In genomic region chr9:112722501-112722900, GRCm38 (mm10) we compare ENCODE assay signal across 23 mouse cellular contexts.
DNase-seq lines count a peak whose midpoint lies in the region; ATAC-seq and TF ChIP-seq lines count a peak whose summit lies in the region.
"Had no signal": no experiment of that assay in that cellular context is flagged by ENCODE, and none has a peak within 500 bp of the region (broad histone marks: within the 10 kb centered on the region; RNA-seq: fewer than 3 reads in every experiment).

No protein-coding gene starts in this region.

- H3K4me3 ChIP-seq in hindbrain, postnatal 0 days (ENCODE audit: low read length): no peak overlapping the region
- no peak overlapping the region for H3K4me3 ChIP-seq in hindbrain, embryonic 12.5 days
- H3K4me3 ChIP-seq: embryonic facial prominence, embryonic 15.5 days; hindbrain, embryonic 10.5 days; kidney, embryonic 15.5 days; liver, embryonic 15.5 days; lung, embryonic 15.5 days; megakaryocyte, embryonic 14.5 days; midbrain, embryonic 13.5 days; neural tube, embryonic 12.5 days had no signal

- H3K27ac ChIP-seq in hindbrain, postnatal 0 days: peak overlapping the region; percentile 59; the same call in 1 of the 2 replicates
- no peak overlapping the region for H3K27ac ChIP-seq in hindbrain, embryonic 12.5 days
- H3K27ac ChIP-seq: embryonic facial prominence, embryonic 15.5 days; hindbrain, embryonic 10.5 days; kidney, embryonic 15.5 days; liver, embryonic 15.5 days; lung, embryonic 15.5 days; midbrain, embryonic 13.5 days; neural tube, embryonic 12.5 days had no signal

- H3K36me3 ChIP-seq in hindbrain, postnatal 0 days (ENCODE audit: insufficient read depth, low read length): no peaks in the 10 kb centered on the region
- no peaks in the 10 kb centered on the region for H3K36me3 ChIP-seq in hindbrain, embryonic 12.5 days
- H3K36me3 ChIP-seq: embryonic facial prominence, embryonic 15.5 days; hindbrain, embryonic 10.5 days; kidney, embryonic 15.5 days; liver, embryonic 15.5 days; lung, embryonic 15.5 days; midbrain, embryonic 13.5 days; neural tube, embryonic 12.5 days had no signal

- TF ChIP-seq POLR2A in brain, embryonic 14.5 days (IDR thresholded peaks at IDR 0.05; ENCODE audit: borderline replicate concordance, extremely low read depth, insufficient read depth, insufficient read length, poor library complexity, severe bottlenecking): no peak

- no peak for TF ChIP-seq CTCF in hindbrain, postnatal 0 days (IDR thresholded peaks at IDR 0.05; ENCODE audit: low read depth)
- no peak for TF ChIP-seq CTCF in brain, embryonic 14.5 days (IDR thresholded peaks at IDR 0.05; ENCODE audit: borderline replicate concordance, extremely low read depth, insufficient read depth, insufficient read length)

- H3K9ac ChIP-seq in hindbrain, postnatal 0 days (replicated peaks; ENCODE audit: low read length): no peak overlapping the region
- no peak overlapping the region for H3K9ac ChIP-seq in hindbrain, embryonic 12.5 days
- H3K9ac ChIP-seq: embryonic facial prominence, embryonic 15.5 days; kidney, embryonic 15.5 days; liver, embryonic 15.5 days; lung, embryonic 15.5 days; midbrain, embryonic 13.5 days; neural tube, embryonic 12.5 days had no signal

- 63% methylated on average over 4 of the region's 4 CpGs for WGBS in hindbrain, postnatal 0 days
- WGBS in hindbrain, embryonic 12.5 days: 88% methylated on average over 4 of the region's 4 CpGs

- no peaks in the 10 kb centered on the region for H3K9me3 ChIP-seq in hindbrain, postnatal 0 days (ENCODE audit: low read length)
- no peaks in the 10 kb centered on the region for H3K9me3 ChIP-seq in hindbrain, embryonic 12.5 days (replicated peaks)
- H3K9me3 ChIP-seq: embryonic facial prominence, embryonic 15.5 days; hindbrain, embryonic 10.5 days; kidney, embryonic 15.5 days; liver, embryonic 15.5 days; lung, embryonic 15.5 days; megakaryocyte, embryonic 14.5 days; midbrain, embryonic 13.5 days; neural tube, embryonic 12.5 days had no signal

- no peak for ATAC-seq in hindbrain, postnatal 0 days
- ATAC-seq in hindbrain, embryonic 12.5 days (ENCODE audit: low FRiP score): no peak
- ATAC-seq: midbrain, embryonic 13.5 days had no signal

- no peaks in the 10 kb centered on the region for H3K4me1 ChIP-seq in hindbrain, postnatal 0 days (ENCODE audit: insufficient read depth, low read length)
- H3K4me1 ChIP-seq in hindbrain, embryonic 12.5 days: no peaks in the 10 kb centered on the region
- H3K4me1 ChIP-seq: embryonic facial prominence, embryonic 15.5 days; kidney, embryonic 15.5 days; liver, embryonic 15.5 days; lung, embryonic 15.5 days; megakaryocyte, embryonic 14.5 days; neural tube, embryonic 12.5 days had no signal

- no peaks in the 10 kb centered on the region for H3K27me3 ChIP-seq in hindbrain, postnatal 0 days (ENCODE audit: insufficient read depth, low read length)
- H3K27me3 ChIP-seq in hindbrain, embryonic 12.5 days: no peaks in the 10 kb centered on the region
- H3K27me3 ChIP-seq: embryonic facial prominence, embryonic 15.5 days; kidney, embryonic 15.5 days; liver, embryonic 15.5 days; lung, embryonic 15.5 days; megakaryocyte, embryonic 14.5 days; neural tube, embryonic 12.5 days had no signal

- H3K4me2 ChIP-seq in hindbrain, postnatal 0 days (ENCODE audit: low read depth, low read length): no peak overlapping the region
- H3K4me2 ChIP-seq in hindbrain, embryonic 12.5 days (replicated peaks): no peak overlapping the region
- H3K4me2 ChIP-seq: embryonic facial prominence, embryonic 15.5 days; heart, embryonic 11.5 days; kidney, embryonic 15.5 days; liver, embryonic 15.5 days; lung, embryonic 15.5 days; midbrain, embryonic 13.5 days; neural tube, embryonic 12.5 days had no signal

- peak; percentile 71 for DNase-seq in hindbrain, postnatal 0 days (ENCODE audit: low spot score)
- DNase-seq in brain, embryonic 14.5 days (ENCODE audit: low read depth): peak; percentile 52
- DNase-seq in cerebellum, adult 18-20 months: peak; percentile 74 to 84
- peak; percentile 78 to 87 for DNase-seq in cerebellum, postnatal 14 days
- DNase-seq in right cerebral cortex, adult 18-20 months: no peak
- DNase-seq in frontal cortex, postnatal 25 days (ENCODE audit: low spot score in 2 of 2): no peak
- DNase-seq: adrenal gland, postnatal 25 days; gastrocnemius, postnatal 10 days; kidney, adult 11 months; lung, postnatal 36 days; right cerebral cortex, postnatal 25 days; spleen, adult 18-20 months; thymus, postnatal 14 days had no signal

Comparison
In these comparisons a context has a peak if more than half of its experiments do, and no peak if none do; other contexts are left out.
1. DNase-seq: peak in hindbrain, postnatal 0 days (single experiment), brain, embryonic 14.5 days (single experiment), cerebellum, adult 18-20 months (2 of 2) and cerebellum, postnatal 14 days (2 of 2); none in right cerebral cortex, adult 18-20 months (single experiment) and frontal cortex, postnatal 25 days (0 of 2).